Mouse (Mus musculus) forebrain, embryonic 13.5 days (tissue): Measurements from ENCODE around the gene Heatr1. TPM values are rescaled to one million over a fixed set of nuclear protein-coding genes. Genes with fewer than 3 reads are reported as not detected.

Experiments
- ATAC-seq: fragments of 200-750 bp; cut with Nextera tagmentation; 2 replicates; pipeline ENCODE4 v1.8.0; 2017
- H3K27ac ChIP-seq: fragments of 300-500 bp; sonication (generic); 2 replicates; pipeline ENCODE4 v1.5.1; 2015; ENCODE audit warnings: inconsistent platforms, mild to moderate bottlenecking, moderate library complexity
- H3K27me3 ChIP-seq: fragments of 300-500 bp; sonication (generic); 2 replicates; pipeline ENCODE4 v1.6.1; 2015; ENCODE audit warnings: mild to moderate bottlenecking, inconsistent platforms
- H3K36me3 ChIP-seq: fragments of 300-500 bp; sonication (generic); 2 replicates; pipeline ENCODE4 v1.6.1; 2015; ENCODE audit warnings: mild to moderate bottlenecking, inconsistent platforms; ENCODE audit not compliant: poor library complexity, severe bottlenecking
- H3K4me1 ChIP-seq: fragments of 300-500 bp; sonication (generic); 2 replicates; pipeline ENCODE4 v1.6.1; 2015; ENCODE audit warnings: inconsistent platforms
- H3K4me2 ChIP-seq: fragments of 300-500 bp; sonication (generic); 2 replicates; pipeline ENCODE4 v1.6.1; 2015; ENCODE audit warnings: inconsistent platforms, mild to moderate bottlenecking, moderate library complexity
- H3K4me3 ChIP-seq: fragments of 300-500 bp; sonication (generic); 2 replicates; pipeline ENCODE4 v1.5.1; 2015; ENCODE audit warnings: mild to moderate bottlenecking, inconsistent platforms
- H3K9ac ChIP-seq: fragments of 300-500 bp; sonication (generic); 2 replicates; pipeline ENCODE4 v1.6.1; 2015; ENCODE audit warnings: mild to moderate bottlenecking, inconsistent platforms
- H3K9me3 ChIP-seq: fragments of 300-500 bp; sonication (generic); replicated peaks from 2 replicates; pipeline ENCODE4 v1.6.1; 2016; ENCODE audit warnings: inconsistent platforms
- WGBS: fragments of 180-500 bp; shearing (Covaris S2); methylation state at CpG from one replicate; pipeline ENCODE4 v1.1.7; 2015; 5-methylcytosine and 5-hydroxymethylcytosine counted together
- polyA plus RNA-seq: library from polyadenylated mRNA; unstranded; fragments of >200 nt; fragmentation: Nextera tagmentation; extraction: Ambion mirVana; gene quantifications from 2 replicates; pipeline ENCODE4 v1.2.1, GENCODE M21; 2015

The Heatr1 gene
- polyA plus RNA-seq, 1 experiment from 2014 or later, result 18.3 TPM

DNA sequence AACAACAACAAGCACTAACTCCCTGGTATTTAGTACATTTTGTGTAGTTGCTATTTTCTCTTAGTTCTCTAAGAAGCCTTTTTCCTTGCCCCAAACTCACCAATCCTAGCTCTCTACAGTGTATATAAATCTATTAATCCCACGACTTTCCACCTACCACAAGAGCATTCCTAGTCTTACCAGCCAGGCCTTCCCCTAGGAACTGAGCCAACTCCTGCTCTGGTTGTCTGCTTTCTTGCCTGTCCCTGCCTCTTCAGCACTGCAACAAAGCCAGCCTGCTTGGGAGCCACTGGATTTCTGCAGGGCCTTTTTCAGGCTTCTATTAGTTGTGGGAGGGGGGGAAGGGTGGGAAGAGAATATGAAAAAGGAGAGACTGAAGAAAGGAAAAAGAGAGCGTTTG, 90.4 kb downstream of the Heatr1 start:
- Histone ChIP-seq H3K4me3 (no peak overlapping the region), H3K27ac (0 out of 2 replicates have a peak overlapping the region, but pooled peaks have one; percentile 12), H3K9ac (no peak overlapping the region), H3K27me3 (no peaks in the 10 kb centered on the region), H3K9me3 (no peaks in the 10 kb centered on the region), H3K4me1 (no peaks in the 10 kb centered on the region), H3K36me3 (no peaks in the 10 kb centered on the region), H3K4me2 (no peak overlapping the region)
- no peak for ATAC-seq
- 54% methylated on average over 2 of the region's 2 CpGs for WGBS

- no peak overlapping the region for H3K4me2 ChIP-seq
- H3K27me3 ChIP-seq, result no peaks in the 10 kb centered on the region
- H3K27ac ChIP-seq, result 0 out of 2 replicates have a peak overlapping the region, but pooled peaks have one; percentile 12
- H3K36me3 ChIP-seq, result no peaks in the 10 kb centered on the region
- 77% methylated on average over 7 of the region's 7 CpGs for WGBS
- H3K4me1 ChIP-seq, result no peaks in the 10 kb centered on the region
- no peaks in the 10 kb centered on the region for H3K9me3 ChIP-seq
- ATAC-seq, result no peak
- H3K9ac ChIP-seq, result no peak overlapping the region
- H3K4me3 ChIP-seq, result no peak overlapping the region
These were observed 90.8 kb downstream of the Heatr1 start for GRCm38 (mm10) chr13:12485640-12486039.

Other genes starting within 250 kb of the Heatr1 start
- 5.8 and 7.6 TPM in 2 replicates for gene Mtr, start 136.9 kb upstream of the Heatr1 start, polyA plus RNA-seq
- 1.3 and 1.9 TPM in 2 replicates for gene Actn2, start 54.3 kb upstream of the Heatr1 start, polyA plus RNA-seq
- gene Lgals8, start 69.9 kb downstream of the Heatr1 start, polyA plus RNA-seq, result 8.0 and 10.6 TPM in 2 replicates
- 1.0 and 1.3 TPM in 2 replicates for gene Edaradd, start 125.4 kb downstream of the Heatr1 start, polyA plus RNA-seq
- 11.6 and 11.8 TPM in 2 replicates for gene Ero1lb, start 170.8 kb downstream of the Heatr1 start, polyA plus RNA-seq